Mouse (Mus musculus) neural tube, embryonic 12.5 days (tissue): Measurements from ENCODE around the gene Rab11fip4. TPM values are rescaled to one million over a fixed set of nuclear protein-coding genes. Genes with fewer than 3 reads are reported as not detected.
A peak's percentile ranks its signal among the peaks of the same experiment; 100 is the strongest.

Experiments used
- ATAC-seq: fragments of 200-750 bp; cut with Nextera tagmentation; 2 replicates; pipeline ENCODE4 v1.8.0; 2017; ENCODE audit warnings: low read depth, mild to moderate bottlenecking, moderate TSS enrichment, moderate library complexity; ENCODE audit not compliant: low FRiP score
- H3K27ac ChIP-seq: fragments of 300-500 bp; sonication (generic); 2 replicates; pipeline ENCODE4 v1.5.1; 2016
- H3K27me3 ChIP-seq: fragments of 300-500 bp; sonication (generic); replicated peaks from 2 replicates; pipeline ENCODE4 v1.6.1; 2016; ENCODE audit warnings: mild to moderate bottlenecking
- H3K36me3 ChIP-seq: fragments of 300-500 bp; sonication (generic); 2 replicates; pipeline ENCODE4 v1.6.1; 2016; ENCODE audit warnings: mild to moderate bottlenecking
- H3K4me1 ChIP-seq: fragments of 300-500 bp; sonication (generic); 2 replicates; pipeline ENCODE4 v1.6.1; 2016
- H3K4me2 ChIP-seq: fragments of 300-500 bp; sonication (generic); replicated peaks from 2 replicates; pipeline ENCODE4 v1.6.1; 2016; ENCODE audit warnings: mild to moderate bottlenecking
- H3K4me3 ChIP-seq: fragments of 300-500 bp; sonication (generic); 2 replicates; pipeline ENCODE4 v1.5.1; 2016
- H3K9ac ChIP-seq: fragments of 300-500 bp; sonication (generic); 2 replicates; pipeline ENCODE4 v1.6.1; 2016; ENCODE audit warnings: mild to moderate bottlenecking
- H3K9me3 ChIP-seq: fragments of 300-500 bp; sonication (generic); 2 replicates; pipeline ENCODE4 v1.6.1; 2016; ENCODE audit warnings: mild to moderate bottlenecking
- WGBS: fragments of 180-500 bp; shearing (Covaris S2); methylation state at CpG from one replicate; pipeline ENCODE4 v1.1.7; 2016; 5-methylcytosine and 5-hydroxymethylcytosine counted together
- polyA plus RNA-seq: library from polyadenylated mRNA; unstranded; fragments of >200 nt; fragmentation: Nextera tagmentation; extraction: Ambion mirVana; gene quantifications from 2 replicates; pipeline ENCODE4 v1.2.1, GENCODE M21; 2016

Rab11fip4 gene
- polyA plus RNA-seq: 22.8 and 22.9 TPM in 2 replicates

DNA sequence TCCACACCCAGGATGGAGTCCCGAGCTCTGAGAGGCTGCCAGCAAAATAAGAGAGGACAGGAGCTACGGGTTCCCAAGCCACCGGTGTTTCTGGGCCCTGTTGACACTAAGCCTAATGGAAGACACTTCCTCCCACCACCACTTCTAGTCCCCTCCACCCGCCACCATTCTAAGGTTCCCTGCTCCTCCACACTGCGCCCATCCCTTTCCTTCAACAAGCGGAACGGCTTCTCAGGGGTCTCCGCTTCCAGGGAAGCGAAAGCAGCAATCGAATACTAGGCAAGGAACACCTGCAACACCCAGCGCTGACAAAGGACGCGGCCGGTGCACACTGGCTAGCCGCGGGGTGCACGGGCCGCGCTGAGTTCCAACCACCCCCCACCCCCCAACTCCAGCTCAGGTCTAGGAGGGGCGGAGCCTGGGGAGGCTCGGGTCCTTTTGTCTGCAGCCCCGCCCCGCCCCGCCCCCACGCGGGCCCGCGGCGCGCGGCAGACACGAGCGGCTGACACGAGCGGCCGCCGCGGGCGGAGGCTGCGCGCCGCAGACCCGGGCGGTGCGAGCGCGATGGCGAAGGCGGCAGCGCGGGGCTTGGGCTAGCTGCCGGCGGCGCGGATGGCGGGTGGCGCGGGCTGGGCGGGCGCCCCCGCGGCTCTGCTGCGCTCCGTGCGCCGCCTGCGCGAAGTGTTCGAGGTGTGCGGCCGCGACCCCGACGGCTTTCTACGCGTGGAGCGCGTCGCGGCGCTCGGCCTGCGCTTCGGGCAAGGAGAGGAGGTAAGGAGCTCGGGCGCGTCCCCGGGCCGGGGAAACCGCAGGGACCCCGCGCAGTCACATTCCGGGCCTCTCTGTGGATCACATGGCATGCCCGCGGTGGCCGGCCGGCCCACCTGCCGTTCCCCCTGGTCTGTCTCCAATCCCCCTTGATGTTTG is at the start of gene Rab11fip4:
TSS of gene Rab11fip4 (plus strand) at position 549 of the 927 bp plus-strand sequence.
- peaks cover 29% of the 10 kb centered on the region for H3K27me3 ChIP-seq
- no peaks in the 10 kb centered on the region for H3K36me3 ChIP-seq
- H3K9ac ChIP-seq: peak within 1 kb of the TSS; percentile 86
- no peaks in the 10 kb centered on the region for H3K9me3 ChIP-seq
- H3K4me3 ChIP-seq: peak within 1 kb of the TSS; percentile 73
- peak within 1 kb of the TSS; percentile 62; the same call in 1 of the 2 replicates for H3K27ac ChIP-seq
- WGBS: 1% methylated on average over 79 of the region's 98 CpGs
- H3K4me2 ChIP-seq: peak within 1 kb of the TSS; percentile 90
- ATAC-seq: peak; percentile 65
- peaks cover 33% of the 10 kb centered on the region for H3K4me1 ChIP-seq

DNA sequence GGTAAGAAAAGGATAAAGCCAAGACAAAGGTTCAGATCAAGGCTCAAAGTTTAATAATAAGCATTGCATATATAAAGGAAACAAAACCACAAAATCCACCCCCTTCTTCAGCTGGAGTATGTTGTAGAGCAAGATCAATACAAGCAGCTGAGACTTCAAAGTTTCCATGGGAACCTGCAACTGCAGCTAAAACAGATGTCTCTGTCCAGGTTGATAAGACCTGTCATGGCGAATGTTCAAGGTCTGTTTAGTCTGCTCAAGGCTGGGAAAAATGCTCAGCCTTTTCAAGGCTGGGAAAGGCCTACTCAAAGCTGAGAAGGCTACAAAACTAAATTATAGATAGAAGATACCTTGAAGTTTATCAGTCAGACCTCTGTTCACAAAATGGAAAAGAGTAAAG is 38.4 kb upstream of the Rab11fip4 start:
- Histone ChIP-seq H3K36me3 (peaks cover 74% of the 10 kb centered on the region), H3K27me3 (no peaks in the 10 kb centered on the region), H3K9me3 (no peaks in the 10 kb centered on the region), H3K4me2 (no peak overlapping the region), H3K27ac (no peak overlapping the region), H3K4me3 (no peak overlapping the region), H3K9ac (no peak overlapping the region), H3K4me1 (no peaks in the 10 kb centered on the region)
- no peak for ATAC-seq
- 93% methylated on average over 1 of the region's 1 CpGs for WGBS

DNA sequence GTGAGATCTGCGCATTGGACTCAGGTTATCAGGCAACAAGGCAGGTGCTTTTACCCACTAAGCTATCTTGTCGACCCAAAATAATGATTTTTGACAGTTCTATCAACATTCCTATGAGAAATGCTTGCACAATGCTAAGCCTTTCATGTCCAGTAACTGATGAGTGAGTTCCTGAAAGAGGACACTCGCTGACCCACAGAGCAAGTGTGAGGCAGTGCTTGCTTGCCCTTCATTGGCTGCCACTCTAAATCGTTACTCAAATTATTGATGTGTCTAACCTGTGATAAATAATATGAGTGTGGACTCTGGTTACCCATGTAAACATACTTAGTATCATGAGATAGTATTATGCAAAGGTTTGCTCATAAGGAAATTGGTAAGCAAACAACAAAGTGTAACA is 30.5 kb upstream of the Rab11fip4 start:
- Histone ChIP-seq H3K36me3 (peaks cover 64% of the 10 kb centered on the region), H3K4me1 (no peaks in the 10 kb centered on the region), H3K4me3 (no peak overlapping the region), H3K27me3 (no peaks in the 10 kb centered on the region), H3K9ac (no peak overlapping the region), H3K27ac (no peak overlapping the region), H3K4me2 (no peak overlapping the region), H3K9me3 (no peaks in the 10 kb centered on the region)
- ATAC-seq: no peak
- 93% methylated on average over 4 of the region's 4 CpGs for WGBS

DNA sequence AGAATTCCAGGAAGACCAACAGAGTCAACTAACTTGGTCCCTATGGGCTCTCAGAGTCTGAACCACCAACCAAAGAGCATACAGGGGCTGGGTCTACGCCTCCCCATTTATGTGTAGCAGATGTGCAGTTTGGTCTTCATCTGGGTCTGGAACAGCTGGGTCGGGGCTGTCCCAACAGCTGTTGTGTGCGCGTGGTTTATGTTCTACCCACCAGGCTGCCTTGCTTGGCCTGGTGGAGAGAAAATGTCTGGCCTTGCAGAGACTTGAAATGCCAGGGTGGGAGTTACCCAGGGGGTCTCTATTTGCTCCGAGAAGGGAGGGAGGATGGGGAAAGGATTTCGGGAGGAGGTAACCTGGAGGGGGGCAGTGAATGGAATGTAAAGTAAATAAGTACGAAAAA is 27.5 kb upstream of the Rab11fip4 start:
- Histone ChIP-seq H3K4me1 (no peaks in the 10 kb centered on the region), H3K4me3 (no peak overlapping the region), H3K9me3 (no peaks in the 10 kb centered on the region), H3K9ac (no peak overlapping the region), H3K4me2 (no peak overlapping the region), H3K36me3 (peaks cover 71% of the 10 kb centered on the region), H3K27ac (no peak overlapping the region), H3K27me3 (no peaks in the 10 kb centered on the region)
- ATAC-seq: no peak
- 92% methylated on average over 7 of the region's 7 CpGs for WGBS

DNA sequence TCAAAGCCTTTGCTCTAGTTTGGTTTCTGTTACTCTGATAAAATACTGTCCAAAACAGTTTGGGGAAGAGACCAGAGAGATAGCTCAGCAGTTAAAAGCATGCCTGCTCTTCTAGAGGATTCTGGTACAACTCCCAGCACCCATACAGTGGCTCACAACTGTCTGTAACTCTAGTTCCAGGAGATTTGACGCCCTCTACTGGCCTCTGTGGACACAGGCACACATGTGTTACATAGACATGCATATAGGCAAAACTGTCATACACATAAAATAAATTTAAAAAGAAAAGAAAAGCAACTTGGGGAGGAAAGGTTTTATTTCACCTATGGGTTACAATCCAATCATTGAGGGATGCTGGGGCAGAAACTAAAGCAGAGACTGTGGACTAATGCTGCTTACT is 24.1 kb upstream of the Rab11fip4 start:
- H3K4me2 ChIP-seq: no peak overlapping the region
- H3K9me3 ChIP-seq: no peaks in the 10 kb centered on the region
- H3K27ac ChIP-seq: no peak overlapping the region
- WGBS: 76% methylated on average over 1 of the region's 1 CpGs
- no peaks in the 10 kb centered on the region for H3K27me3 ChIP-seq
- peaks cover 80% of the 10 kb centered on the region for H3K36me3 ChIP-seq
- no peaks in the 10 kb centered on the region for H3K4me1 ChIP-seq
- no peak overlapping the region for H3K9ac ChIP-seq
- no peak for ATAC-seq
- no peak overlapping the region for H3K4me3 ChIP-seq

GRCm38 (mm10) chr11:79568197-79568911 is 22.7 kb upstream of the Rab11fip4 start:
- H3K36me3 ChIP-seq: peaks cover 69% of the 10 kb centered on the region
- no peaks in the 10 kb centered on the region for H3K4me1 ChIP-seq
- no peak for ATAC-seq
- H3K4me3 ChIP-seq: no peak overlapping the region
- no peak overlapping the region for H3K27ac ChIP-seq
- no peaks in the 10 kb centered on the region for H3K9me3 ChIP-seq
- no peak overlapping the region for H3K4me2 ChIP-seq
- 92% methylated on average over 11 of the region's 11 CpGs for WGBS
- H3K27me3 ChIP-seq: no peaks in the 10 kb centered on the region
- no peak overlapping the region for H3K9ac ChIP-seq

GRCm38 (mm10) chr11:79570319-79570718 is 20.7 kb upstream of the Rab11fip4 start:
- no peaks in the 10 kb centered on the region for H3K9me3 ChIP-seq
- no peak overlapping the region for H3K4me2 ChIP-seq
- H3K4me1 ChIP-seq: no peaks in the 10 kb centered on the region
- whole genome bisulfite sequencing: 87% methylated on average over 2 of the region's 2 CpGs
- H3K27me3 ChIP-seq: no peaks in the 10 kb centered on the region
- H3K4me3 ChIP-seq: no peak overlapping the region
- H3K9ac ChIP-seq: no peak overlapping the region
- peaks cover 76% of the 10 kb centered on the region for H3K36me3 ChIP-seq
- no peak overlapping the region for H3K27ac ChIP-seq
- ATAC-seq: no peak

DNA sequence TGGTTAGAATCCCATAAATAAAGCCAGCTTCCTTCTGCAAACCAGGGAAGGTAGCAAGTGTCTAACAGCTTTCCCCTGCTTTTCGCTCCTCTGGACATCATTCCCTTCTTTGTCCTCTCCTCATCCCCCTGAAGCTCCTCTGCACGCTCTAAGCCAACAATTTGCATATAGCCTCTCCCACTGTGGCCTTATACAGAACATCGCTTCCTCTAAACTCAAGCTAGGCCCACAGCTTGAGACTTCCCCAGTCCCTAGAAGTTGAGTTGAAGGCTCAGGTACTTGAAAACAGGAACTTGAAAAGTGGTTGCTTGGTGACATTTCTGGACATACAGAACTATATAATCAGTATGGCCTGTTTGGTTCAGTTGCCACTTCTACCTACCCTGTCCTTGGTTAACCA is 17.2 kb upstream of the Rab11fip4 start:
- 88% methylated on average over 3 of the region's 3 CpGs for WGBS
- no peak for ATAC-seq
- H3K4me2 ChIP-seq: no peak overlapping the region
- no peak overlapping the region for H3K9ac ChIP-seq
- no peak overlapping the region for H3K27ac ChIP-seq
- no peak overlapping the region for H3K4me3 ChIP-seq
- H3K4me1 ChIP-seq: no peaks in the 10 kb centered on the region
- H3K27me3 ChIP-seq: no peaks in the 10 kb centered on the region
- H3K36me3 ChIP-seq: peaks cover 60% of the 10 kb centered on the region
- no peaks in the 10 kb centered on the region for H3K9me3 ChIP-seq

DNA sequence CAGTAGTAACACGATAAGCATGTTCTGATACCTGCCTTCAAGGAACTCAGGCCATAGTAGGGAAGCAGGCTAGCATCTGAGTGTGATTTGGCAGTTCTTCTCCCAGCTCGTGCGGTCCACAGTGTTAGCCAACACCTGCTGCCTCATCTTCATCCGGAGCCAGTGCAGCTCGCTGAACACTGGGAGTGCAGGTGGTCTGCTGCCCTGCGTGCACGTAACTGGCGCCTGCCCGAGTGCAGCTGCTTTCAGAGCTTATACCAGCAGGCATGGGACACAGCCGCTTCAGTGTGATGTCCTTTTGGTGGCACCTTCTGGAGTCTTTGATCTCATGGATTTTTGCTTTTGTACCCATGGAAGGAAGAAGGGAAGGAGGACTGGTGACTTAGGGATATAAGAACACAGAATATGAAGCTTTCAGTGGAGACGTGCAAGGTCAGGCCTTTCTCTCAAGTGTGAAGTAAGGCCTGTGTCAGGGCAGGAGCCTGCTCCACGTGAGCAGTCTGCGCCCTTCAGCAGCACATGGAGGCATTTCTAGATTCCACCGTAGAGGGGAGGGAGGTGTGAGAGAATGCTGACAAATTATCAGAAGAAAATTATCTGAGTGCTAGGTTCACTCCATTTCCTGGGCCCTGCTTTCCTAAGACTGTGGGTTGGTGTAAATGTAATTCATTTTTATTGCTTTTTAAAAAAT is 15.5 kb upstream of the Rab11fip4 start:
- Histone ChIP-seq H3K4me3 (no peak overlapping the region), H3K27me3 (no peaks in the 10 kb centered on the region), H3K4me2 (no peak overlapping the region), H3K4me1 (no peaks in the 10 kb centered on the region), H3K36me3 (peaks cover 50% of the 10 kb centered on the region), H3K27ac (no peak overlapping the region), H3K9me3 (no peaks in the 10 kb centered on the region), H3K9ac (no peak overlapping the region)
- ATAC-seq: no peak
- WGBS: 93% methylated on average over 14 of the region's 14 CpGs

DNA sequence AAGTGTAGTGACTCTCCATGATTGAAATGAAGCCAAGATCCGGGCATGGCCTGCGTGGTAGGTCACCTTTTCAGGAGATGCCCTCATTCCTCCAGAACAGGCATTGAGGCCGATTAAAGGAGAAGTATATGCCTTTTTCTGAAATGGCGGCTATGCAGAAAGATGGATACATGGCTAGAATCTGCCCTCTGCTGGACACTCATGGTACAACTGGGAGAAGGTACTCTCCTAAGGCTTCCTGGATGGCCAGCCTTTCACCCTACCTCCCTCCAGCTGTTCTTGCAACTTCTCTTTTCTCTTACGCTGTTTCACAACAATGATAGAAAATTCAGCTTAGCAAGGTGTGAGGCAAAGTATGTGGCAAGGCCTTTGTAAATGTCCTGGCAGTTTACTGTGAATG is 13.3 kb upstream of the Rab11fip4 start:
- Histone ChIP-seq H3K27me3 (no peaks in the 10 kb centered on the region), H3K4me2 (no peak overlapping the region), H3K4me1 (no peaks in the 10 kb centered on the region), H3K27ac (no peak overlapping the region), H3K4me3 (no peak overlapping the region), H3K9me3 (no peaks in the 10 kb centered on the region), H3K9ac (no peak overlapping the region), H3K36me3 (peaks cover 36% of the 10 kb centered on the region)
- 57% methylated on average over 5 of the region's 5 CpGs for WGBS
- ATAC-seq: no peak

- ATAC-seq: no peak
- Histone ChIP-seq H3K4me3 (no peak overlapping the region), H3K4me2 (no peak overlapping the region), H3K27me3 (no peaks in the 10 kb centered on the region), H3K27ac (no peak overlapping the region), H3K4me1 (no peaks in the 10 kb centered on the region), H3K9me3 (no peaks in the 10 kb centered on the region), H3K36me3 (peaks cover 16% of the 10 kb centered on the region; the same call in 1 of the 2 replicates), H3K9ac (no peak overlapping the region)
- WGBS: 61% methylated on average over 4 of the region's 4 CpGs
Measured at GRCm38 (mm10) chr11:79580660-79581059, 10.4 kb upstream of the Rab11fip4 start.

DNA sequence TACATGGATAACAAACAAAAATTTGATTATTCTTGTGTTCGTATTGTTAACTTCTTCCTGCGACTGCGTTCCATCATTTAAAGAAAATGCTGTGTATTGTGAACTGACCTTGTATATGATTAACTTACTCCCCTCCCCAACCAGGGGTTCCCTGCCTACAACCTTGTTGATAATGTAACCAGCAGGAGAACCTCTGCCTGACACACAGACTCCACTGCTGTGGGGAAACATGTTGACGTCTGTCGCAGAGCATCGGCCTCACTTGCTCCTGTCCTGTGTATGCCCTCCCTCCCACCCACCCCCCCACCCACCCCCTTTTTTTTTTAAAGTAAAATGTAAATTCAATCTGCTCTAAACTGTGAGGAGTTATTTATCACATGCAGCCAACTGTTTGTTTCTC is 9.8 kb upstream of the Rab11fip4 start:
- Histone ChIP-seq H3K4me1 (no peaks in the 10 kb centered on the region), H3K27ac (no peak overlapping the region), H3K27me3 (no peaks in the 10 kb centered on the region), H3K4me3 (no peak overlapping the region), H3K36me3 (peaks cover 15% of the 10 kb centered on the region; the same call in 1 of the 2 replicates), H3K4me2 (no peak overlapping the region), H3K9ac (no peak overlapping the region), H3K9me3 (no peaks in the 10 kb centered on the region)
- no peak for ATAC-seq
- 90% methylated on average over 6 of the region's 6 CpGs for WGBS
